Mouse (Mus musculus) left cerebral cortex, postnatal 25 days (tissue): ENCODE data around the gene Cox5a. TPM values are rescaled to one million over a fixed set of nuclear protein-coding genes. Genes with fewer than 3 reads are reported as not detected.

Experiments
- DNase-seq, 2 experiments: peaks; one replicate each; pipeline ENCODE4 v3.0.0; 2022; ENCODE audit warnings: low spot score in 2 of 2, mixed read lengths in 1 of 2
- intact Hi-C: fragments of 180-260 bp; cut with DNase I; formaldehyde crosslinking; loops from one replicate; pipeline ENCODE4 v1.15.1; 2025
- total RNA-seq, 2 experiments: library from RNA; stranded (reverse); gene quantifications; 2 replicates each; pipeline ENCODE4 v1.2.3; 2021

Gene Cox5a
- total RNA-seq: 100 to 1,000 TPM; 423 to 447 TPM

GRCm38 (mm10) chr9:57521056-57521911 is at the start of gene Cox5a:
Cox5a (plus strand) TSS chr9:57521274.
- intact Hi-C loops: loop anchor here (2.0 to 5.0 kb wide), 4 partner anchors 16 to 449 kb away; partner anchors contain the start of genes Rpp25, Scamp5 and Sin3a
- DNase-seq: peak; percentile 94 to 96

GRCm38 (mm10) chr9:57485774-57486173 is 35.3 kb upstream of the Cox5a start:
- intact Hi-C loops: loop anchor here (1.0 kb wide), 1 partner anchor 32 kb away; no protein-coding TSS in a partner anchor
- DNase-seq: peak; percentile 83 to 91

- DNase-seq: no peak
- intact Hi-C loops: no loop called here
Measured at GRCm38 (mm10) chr9:57487807-57488206, 33.3 kb upstream of the Cox5a start.

GRCm38 (mm10) chr9:57493532-57493931 is 27.5 kb upstream of the Cox5a start:
- intact Hi-C loops: no loop called here
- DNase-seq: no peak

GRCm38 (mm10) chr9:57494970-57495369 is 26.1 kb upstream of the Cox5a start:
- intact Hi-C loops: no loop called here
- no peak for DNase-seq

- no peak for DNase-seq
- intact Hi-C loops: no loop called here
Measured at GRCm38 (mm10) chr9:57497236-57497635, 23.8 kb upstream of the Cox5a start.

- peak in 1 of 2 experiments; percentile 26 for DNase-seq
- intact Hi-C loops: no loop called here
Measured at GRCm38 (mm10) chr9:57498536-57498935, 22.5 kb upstream of the Cox5a start.

- DNase-seq: peak; percentile 39 to 69
- intact Hi-C loops: no loop called here
Measured at GRCm38 (mm10) chr9:57501452-57501851, 19.6 kb upstream of the Cox5a start.

GRCm38 (mm10) chr9:57501861-57502260 is 19.2 kb upstream of the Cox5a start:
- intact Hi-C loops: no loop called here
- peak; percentile 46 to 59 for DNase-seq

- intact Hi-C loops: no loop called here
- peak; percentile 24 to 61 for DNase-seq
Measured at GRCm38 (mm10) chr9:57502911-57503621, 18.0 kb upstream of the Cox5a start.

GRCm38 (mm10) chr9:57503622-57504380 is 17.3 kb upstream of the Cox5a start, which contains the start of gene Rpp25:
Rpp25 (plus strand) TSS chr9:57504026.
- intact Hi-C loops: loop anchor here (2.0 kb wide), 1 partner anchor 17 kb away; the partner anchor contains the start of gene Cox5a
- DNase-seq: peak; percentile 54 to 70

GRCm38 (mm10) chr9:57504381-57504700 is 16.7 kb upstream of the Cox5a start:
- peak; percentile 49 to 63 for DNase-seq
- intact Hi-C loops: loop anchor here (2.0 kb wide), 1 partner anchor 16 kb away; the partner anchor contains the start of gene Cox5a

- intact Hi-C loops: loop anchor here (2.0 kb wide), 1 partner anchor 16 kb away; the partner anchor contains the start of gene Cox5a
Measured at GRCm38 (mm10) chr9:57504891-57505290, 16.2 kb upstream of the Cox5a start.

GRCm38 (mm10) chr9:57505700-57506099 is 15.4 kb upstream of the Cox5a start:
- peak; percentile 51 to 73 for DNase-seq
- intact Hi-C loops: loop anchor here (2.0 kb wide), 1 partner anchor 15 kb away; the partner anchor contains the start of gene Cox5a

More at GRCm38 (mm10) chr9:57504891-57505290, 16.2 kb upstream of the Cox5a start:
- DNase-seq: peak in 1 of 2 experiments; percentile 19

- intact Hi-C loops: no loop called here
- no peak for DNase-seq
Measured at GRCm38 (mm10) chr9:57510577-57510976, 10.5 kb upstream of the Cox5a start.

- peak in 1 of 2 experiments; percentile 70 for DNase-seq
- intact Hi-C loops: loop anchor here (1.0 kb wide), 1 partner anchor 32 kb away; no protein-coding TSS in a partner anchor
Measured at GRCm38 (mm10) chr9:57517113-57517512, 4.0 kb upstream of the Cox5a start.

GRCm38 (mm10) chr9:57520375-57521055 is 559 bp upstream of the Cox5a start:
- intact Hi-C loops: loop anchor here (2.0 to 5.0 kb wide), 4 partner anchors 16 to 448 kb away; partner anchors contain the start of genes Rpp25, Scamp5 and Sin3a

GRCm38 (mm10) chr9:57522114-57522860 is 1.2 kb downstream of the Cox5a start:
- intact Hi-C loops: loop anchor here (5.0 kb wide), 3 partner anchors 55 to 450 kb away; partner anchors contain the start of genes Scamp5 and Sin3a
- DNase-seq: no peak

More at GRCm38 (mm10) chr9:57520375-57521055, 559 bp upstream of the Cox5a start:
- no peak for DNase-seq
